Mouse (Mus musculus) layer of hippocampus, adult 2 months (tissue): Measurements from ENCODE around the gene Rhox11. TPM values are rescaled to one million over a fixed set of nuclear protein-coding genes. Genes with fewer than 3 reads are reported as not detected.
"Not testable (repeated sequence)": the region's sequence is repeated elsewhere in the genome, so short reads cannot be mapped to it uniquely, and the experiment has no call there.

Experiments used
- DNase-seq, 2 experiments: peaks; one replicate each; pipeline ENCODE4 v3.0.0; 2022; ENCODE audit warnings: low spot score in 2 of 2
- H3K27ac ChIP-seq: fragments of 200-600 bp; 2 replicates; pipeline ENCODE4 v1.8.1; 2022
- H3K4me3 ChIP-seq: fragments of 200-600 bp; 2 replicates; pipeline ENCODE4 v1.8.1; 2022; ENCODE audit warnings: mild to moderate bottlenecking
- CTCF ChIP-seq: fragments of 200-600 bp; conservative IDR thresholded peaks from 2 replicates; pipeline ENCODE4 v1.8.1; 2022; ENCODE audit warnings: antibody characterized with exemption, mild to moderate bottlenecking, moderate library complexity
- long read RNA-seq, 2 experiments: library from polyadenylated mRNA; stranded (forward); transcript quantifications; one replicate each; pipeline ENCODE4 v2.0.0; 2021; ENCODE audit warnings: borderline mapping rate in 2 of 2
- total RNA-seq, 2 experiments: library from RNA; stranded (reverse); gene quantifications; 2 replicates each; pipeline ENCODE4 v1.2.3; 2021

The Rhox11 gene
- not detected for total RNA-seq
- long read RNA-seq, experiment 1, result 0 reads
- long read RNA-seq, experiment 2, result 0 reads

GRCm38 (mm10) chrX:38085041-38085440 is at the start of gene Rhox11:
Rhox11 (minus strand) TSS chrX:38085141.
- DNase-seq, result no peak
- no peak for TF ChIP-seq CTCF
- Histone ChIP-seq H3K27ac (no peak within 1 kb of the TSS), H3K4me3 (no peak within 1 kb of the TSS)

GRCm38 (mm10) chrX:38121478-38121877 is 36.5 kb upstream of the Rhox11 start:
- no peak for TF ChIP-seq CTCF
- Histone ChIP-seq H3K27ac (no peak overlapping the region), H3K4me3 (no peak overlapping the region)
- DNase-seq, result no peak

DNA sequence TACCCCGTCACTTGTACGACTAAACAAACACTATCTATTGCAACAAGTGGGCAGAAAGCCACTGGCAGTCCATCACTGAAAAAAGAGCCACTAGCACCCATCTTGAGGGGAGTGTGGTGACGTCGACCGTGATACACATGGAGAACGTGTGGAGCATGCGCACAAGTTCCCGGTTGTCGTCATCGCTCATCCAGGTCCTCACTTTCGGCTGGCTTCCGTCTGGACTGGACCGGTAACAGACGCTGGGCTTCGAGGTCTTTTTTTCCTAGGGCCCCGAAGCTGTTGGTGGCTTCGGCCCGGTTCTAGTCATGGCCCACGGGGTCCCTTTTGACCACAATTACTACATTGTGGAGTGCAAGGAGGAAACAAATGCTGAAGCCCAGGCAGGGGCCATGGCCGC is 36.0 kb upstream of the Rhox11 start, which contains the start of gene Rhox13:
TSS of gene Rhox13 (plus strand) at position 238 of the 400 bp plus-strand sequence.
- Histone ChIP-seq H3K27ac (no peak within 1 kb of the TSS), H3K4me3 (no peak within 1 kb of the TSS)
- no peak for DNase-seq
- no peak for TF ChIP-seq CTCF

GRCm38 (mm10) chrX:38110807-38111206 is 25.9 kb upstream of the Rhox11 start, which contains the start of gene Rhox12:
Rhox12 (minus strand) TSS chrX:38110907.
- DNase-seq, result no peak
- no peak for TF ChIP-seq CTCF
- Histone ChIP-seq H3K27ac (no peak within 1 kb of the TSS), H3K4me3 (no peak within 1 kb of the TSS)

DNA sequence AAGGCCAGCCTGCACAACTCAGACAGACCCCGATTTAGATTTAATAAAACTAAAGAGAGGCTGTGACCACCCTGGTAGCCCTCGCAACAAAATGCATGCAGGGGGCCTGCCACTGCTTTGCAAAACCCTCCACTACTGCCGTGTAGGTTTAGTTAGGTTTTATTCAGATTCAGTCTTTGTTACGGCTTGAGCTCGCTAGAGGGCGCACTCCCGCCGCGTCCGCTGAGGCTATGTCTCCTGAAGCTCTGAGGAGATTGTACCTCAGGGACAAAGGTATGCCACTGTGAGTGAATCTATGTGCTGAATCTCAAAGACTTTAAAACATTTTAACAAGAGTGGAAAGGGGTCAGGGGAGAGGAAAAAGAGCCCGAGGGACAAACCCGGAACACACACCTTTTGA is 715 bp downstream of the Rhox11 start:
- Histone ChIP-seq H3K27ac (no peak overlapping the region), H3K4me3 (no peak overlapping the region)
- DNase-seq, result peak; percentile 5 to 33
- TF ChIP-seq CTCF, result peak; percentile 82

GRCm38 (mm10) chrX:38066175-38066574 is 18.8 kb downstream of the Rhox11 start, which contains the start of gene Rhox10:
Rhox10 (plus strand) TSS chrX:38066475.
- Histone ChIP-seq H3K4me3 (no peak within 1 kb of the TSS), H3K27ac (no peak within 1 kb of the TSS)
- no peak for TF ChIP-seq CTCF
- DNase-seq, result no peak

DNA sequence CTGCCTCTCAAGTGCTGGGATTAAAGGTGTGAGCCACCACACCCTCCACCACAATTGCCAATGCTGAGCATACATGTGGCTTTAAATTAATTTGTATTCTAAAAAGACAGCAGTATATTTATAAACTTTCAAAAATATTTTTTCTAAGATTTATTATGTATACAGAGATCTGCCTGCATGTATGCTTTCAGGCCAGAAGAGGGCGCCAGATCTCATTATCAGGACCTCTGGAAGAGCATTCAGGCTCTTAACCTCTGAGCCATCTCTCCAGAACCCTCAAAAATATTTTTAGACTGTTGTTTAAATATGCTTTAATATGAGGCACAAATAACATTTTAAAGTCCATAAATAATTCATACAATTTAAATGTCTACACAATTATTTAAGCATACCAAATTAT is 23.4 kb downstream of the Rhox11 start:
- no peak overlapping the region for H3K4me3 ChIP-seq
- TF ChIP-seq CTCF, result peak; percentile 80
- DNase-seq, result no peak
- H3K27ac ChIP-seq, result no peak overlapping the region

GRCm38 (mm10) chrX:38043014-38043413 is 41.9 kb downstream of the Rhox11 start, which contains the start of gene Btg1-ps2:
Btg1-ps2 (minus strand) TSS chrX:38043114.
- DNase-seq, H3K4me3 ChIP-seq, H3K27ac ChIP-seq: not testable (repeated sequence)

- Histone ChIP-seq H3K27ac (no peak overlapping the region), H3K4me3 (no peak overlapping the region)
- DNase-seq, result no peak
- no peak for TF ChIP-seq CTCF
Observed at GRCm38 (mm10) chrX:38039666-38040065, 45.3 kb downstream of the Rhox11 start.

DNA sequence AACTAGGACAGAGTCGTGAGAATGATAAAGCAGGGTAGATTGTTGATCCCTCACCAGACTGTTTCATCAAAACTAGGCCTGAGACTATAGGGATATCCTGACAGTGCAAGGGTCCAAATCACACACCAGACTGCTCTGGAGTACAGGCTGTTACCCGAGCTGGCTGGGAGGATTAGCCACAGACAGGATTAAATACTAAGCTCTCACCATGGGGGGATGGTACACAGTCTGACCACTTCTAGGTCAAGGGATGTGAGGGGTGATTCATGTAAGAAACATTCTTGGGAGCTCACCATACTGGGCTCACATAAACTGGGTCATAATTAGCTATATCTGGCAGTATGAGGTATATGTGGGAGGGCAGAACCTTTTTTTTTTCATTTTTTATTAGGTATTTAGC is 51.1 kb downstream of the Rhox11 start:
- Histone ChIP-seq H3K4me3 (no peak overlapping the region), H3K27ac (no peak overlapping the region)
- no peak for DNase-seq
- TF ChIP-seq CTCF, result no peak

Other genes starting within 250 kb of the Rhox11 start
- not detected for gene Rhox8, start 206.2 kb downstream of the Rhox11 start, total RNA-seq
- gene Rhox7b, start 187.9 kb downstream of the Rhox11 start, total RNA-seq, result not detected
- gene Rhox9, start 183.4 kb downstream of the Rhox11 start, total RNA-seq, result not detected
- not detected for gene Btg1-ps1, start 66.3 kb downstream of the Rhox11 start, total RNA-seq
- not detected for gene Btg1-ps2, start 42.0 kb downstream of the Rhox11 start, total RNA-seq
- gene Rhox10, start 18.7 kb downstream of the Rhox11 start, total RNA-seq, result not detected
- not detected for gene Rhox12, start 25.8 kb upstream of the Rhox11 start, total RNA-seq
- not detected for gene Rhox13, start 36.1 kb upstream of the Rhox11 start, total RNA-seq
- 10 to 100 TPM; 23.0 to 24.7 TPM for gene Zbtb33, start 104.7 kb upstream of the Rhox11 start, total RNA-seq
- gene Tmem255a, start 167.3 kb upstream of the Rhox11 start, total RNA-seq, result 10 to 100 TPM; 21.1 to 26.9 TPM
- gene Atp1b4, start 231.0 kb upstream of the Rhox11 start, total RNA-seq, result not detected